Mouse (Mus musculus) heart, adult 11 months (tissue): Measurements from ENCODE around the gene Tmem247.

ENCODE experiments used
- DNase-seq: peaks from one replicate; pipeline ENCODE4 v3.0.0; 2022

Gene Tmem247

GRCm38 (mm10) chr17:86917048-86917447, at the start of gene Tmem247:
Tmem247 (plus strand) TSS chr17:86917348.
- DNase-seq: no peak

DNA sequence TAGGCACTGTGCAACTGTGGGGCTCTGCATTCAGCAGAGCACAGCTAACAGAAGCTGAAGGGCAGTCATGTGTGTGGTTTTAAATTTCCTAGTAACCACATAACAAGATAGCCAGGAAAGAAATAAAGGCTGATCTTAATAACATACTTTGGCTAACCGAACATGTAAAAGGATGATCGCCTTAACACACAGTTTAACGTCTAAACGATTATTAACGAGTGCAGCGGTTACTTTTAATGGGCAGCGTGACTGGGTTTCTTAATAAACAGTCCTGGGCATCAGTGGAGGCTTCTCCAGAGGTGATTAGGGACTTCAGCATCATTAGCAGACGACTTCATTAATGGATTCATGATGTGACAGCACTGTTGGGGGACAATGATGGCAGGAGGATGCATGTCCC, 46.6 kb upstream of the Tmem247 start:
- no peak for DNase-seq

GRCm38 (mm10) chr17:86872643-86873042, 44.5 kb upstream of the Tmem247 start:
- DNase-seq: no peak

- DNase-seq: no peak
Measured at GRCm38 (mm10) chr17:86876940-86877339, 40.2 kb upstream of the Tmem247 start.

DNA sequence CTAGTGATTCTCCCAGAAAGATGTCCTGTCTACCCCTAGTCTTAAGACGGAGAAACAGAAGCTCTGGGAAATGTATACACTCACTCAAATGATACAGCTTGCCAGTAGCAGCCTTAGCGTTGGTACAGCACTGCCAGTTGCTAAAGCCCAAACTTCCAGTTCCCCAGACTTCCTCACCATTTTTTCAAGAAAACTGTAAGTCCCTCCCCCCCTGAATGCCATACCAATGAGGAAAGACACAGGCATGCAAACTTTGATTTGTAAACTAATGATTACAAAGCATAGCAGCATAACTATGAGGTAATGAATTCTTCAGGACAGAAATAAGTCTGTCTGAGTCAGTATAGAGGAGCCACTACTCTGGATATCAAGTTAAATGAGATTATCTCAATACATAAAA, 39.4 kb upstream of the Tmem247 start:
- peak; percentile 61 for DNase-seq

GRCm38 (mm10) chr17:86880056-86880455, 37.1 kb upstream of the Tmem247 start:
- DNase-seq: no peak

GRCm38 (mm10) chr17:86880461-86881044, 36.6 kb upstream of the Tmem247 start:
- DNase-seq: peak; percentile 58

DNA sequence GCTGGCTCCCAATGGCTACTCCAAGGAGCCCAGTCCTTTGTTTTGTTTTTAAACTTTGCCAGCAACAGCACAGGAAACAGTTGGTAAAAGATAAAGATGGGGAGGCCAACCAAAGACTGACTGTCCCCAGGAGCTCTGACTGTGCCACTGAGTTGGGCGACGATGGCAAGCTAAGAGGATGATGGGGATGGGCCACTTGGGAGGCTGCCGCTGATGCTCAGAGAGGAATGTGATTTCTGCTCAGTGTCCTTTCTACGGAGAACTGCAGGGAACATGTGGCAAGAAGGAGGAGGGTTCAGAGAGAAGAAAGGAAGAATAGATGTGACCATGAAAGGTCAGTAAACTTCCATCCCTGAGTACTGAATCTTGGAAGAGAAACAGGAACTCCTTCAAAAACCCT, 22.0 kb upstream of the Tmem247 start:
- DNase-seq: peak; percentile 66

DNA sequence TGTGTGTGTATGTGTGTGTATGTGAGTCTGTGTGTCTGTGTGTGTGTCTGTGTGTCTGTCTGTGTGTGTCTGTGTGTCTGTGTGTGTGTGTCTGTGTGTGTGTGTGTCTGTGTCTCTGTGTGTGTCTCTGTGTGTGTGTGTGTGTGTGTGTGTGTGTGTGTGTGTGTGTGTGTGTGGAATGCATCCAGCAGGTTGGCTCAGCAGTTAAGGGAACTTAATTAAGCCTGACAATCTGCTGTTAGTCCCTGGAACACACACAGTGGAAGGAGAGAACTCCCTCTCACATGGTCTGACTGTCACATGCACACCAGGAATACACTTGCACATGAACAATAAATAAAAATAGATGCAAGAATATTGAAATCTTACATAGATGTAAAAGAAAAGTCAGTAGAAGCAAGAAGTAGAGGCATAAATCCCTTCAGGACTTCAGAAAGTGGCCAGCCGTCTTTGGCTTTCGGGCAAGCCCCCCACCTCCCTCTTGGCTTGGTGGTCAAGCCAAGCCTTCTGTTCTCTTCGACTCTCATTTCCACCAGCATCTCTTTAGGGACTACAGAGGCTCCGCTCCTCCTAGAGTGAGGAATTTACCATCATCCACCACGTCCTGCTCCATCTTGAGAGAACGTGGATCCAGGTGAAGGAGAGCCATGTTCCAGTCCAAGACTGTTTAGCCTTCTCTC, 19.5 kb upstream of the Tmem247 start:
- DNase-seq: peak; percentile 36

GRCm38 (mm10) chr17:86899821-86900220, 17.3 kb upstream of the Tmem247 start:
- DNase-seq: peak; percentile 78

GRCm38 (mm10) chr17:86900564-86900963, 16.6 kb upstream of the Tmem247 start:
- DNase-seq: peak; percentile 51

- peak; percentile 81 for DNase-seq
Measured at GRCm38 (mm10) chr17:86902399-86903067, 14.6 kb upstream of the Tmem247 start.

DNA sequence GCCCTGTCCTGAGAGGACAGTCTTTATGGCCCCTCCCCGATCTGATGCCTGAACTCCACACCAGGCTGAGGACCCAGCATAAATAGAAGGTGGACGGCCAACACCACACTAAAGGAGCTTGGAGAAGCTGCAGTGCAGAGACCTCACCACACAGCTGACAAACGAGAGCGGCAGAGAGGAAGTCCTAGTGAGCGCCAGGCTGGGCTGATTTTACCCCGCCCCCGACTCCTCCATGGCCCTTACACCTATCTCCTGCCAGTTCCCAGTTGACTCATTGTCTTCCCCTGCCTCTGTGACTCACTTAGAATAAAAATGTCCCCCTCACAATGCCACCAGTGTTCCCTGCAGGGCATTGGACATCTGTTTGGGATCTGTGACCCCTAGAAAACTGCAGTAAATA, 13.6 kb upstream of the Tmem247 start:
- peak; percentile 91 for DNase-seq

- DNase-seq: peak; percentile 86
Measured at GRCm38 (mm10) chr17:86904206-86904605, 12.9 kb upstream of the Tmem247 start.

DNA sequence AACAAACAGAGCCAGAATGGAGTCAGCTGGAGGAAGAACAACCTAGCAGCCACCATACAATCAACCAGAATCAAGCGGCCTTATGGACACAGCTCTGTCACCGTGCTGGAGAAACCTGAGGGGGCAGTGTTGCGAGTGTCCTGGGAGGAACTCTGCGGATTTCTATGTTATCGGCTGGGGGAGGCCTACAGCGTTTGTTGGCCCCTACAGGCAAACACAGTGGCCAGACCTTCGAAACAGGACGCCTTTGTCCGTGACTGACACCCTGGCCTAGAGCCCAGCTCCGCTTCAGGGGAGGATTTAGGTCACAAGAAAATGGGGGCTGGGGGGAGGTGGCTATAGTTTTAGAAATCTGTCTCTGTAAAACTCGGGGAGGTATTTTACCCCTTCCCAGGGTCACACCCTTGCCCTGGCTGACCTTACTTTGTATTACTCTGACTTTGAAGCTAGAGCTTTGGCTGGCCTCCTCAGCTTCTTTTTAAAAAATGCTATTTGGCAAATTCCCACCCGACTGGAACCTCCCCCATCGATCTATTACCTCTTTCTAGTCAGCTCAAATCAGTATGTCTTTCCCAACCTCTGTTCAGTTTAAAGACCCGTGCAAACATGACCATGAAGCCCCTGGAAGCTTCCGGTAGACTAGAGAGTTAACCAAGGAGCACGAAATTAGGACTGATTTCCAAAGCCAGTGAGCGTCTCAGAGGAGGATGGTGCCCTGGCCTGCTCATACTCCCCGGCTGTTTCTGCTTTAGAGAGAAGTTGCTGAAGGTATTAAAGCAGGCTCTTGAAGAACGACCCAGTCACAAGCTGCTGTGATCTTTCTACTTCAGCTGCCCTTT, 11.6 kb upstream of the Tmem247 start:
- DNase-seq: peak; percentile 95

GRCm38 (mm10) chr17:86906136-86906461, 11.0 kb upstream of the Tmem247 start:
- DNase-seq: peak; percentile 96

DNA sequence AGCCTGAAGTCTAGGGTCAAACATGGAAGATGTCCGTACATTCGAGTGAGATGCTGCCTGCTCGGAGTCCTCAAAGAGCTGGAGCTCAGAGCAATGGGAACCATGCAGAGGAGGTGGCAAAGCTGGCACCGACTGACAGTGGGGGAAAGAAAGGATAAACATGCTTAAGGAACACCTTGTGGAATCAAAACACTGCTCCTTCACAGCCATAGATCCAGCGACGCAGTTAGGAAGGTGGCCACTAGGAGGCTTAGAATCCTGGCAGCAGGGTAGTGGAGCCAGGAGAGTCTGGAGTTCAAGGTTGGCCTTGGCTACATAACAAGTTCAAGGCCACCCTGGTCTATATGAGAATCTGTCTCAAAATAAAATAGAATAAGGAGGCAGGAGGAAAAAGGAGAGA, 10.5 kb upstream of the Tmem247 start:
- DNase-seq: peak; percentile 73

GRCm38 (mm10) chr17:86907092-86907491, 10.1 kb upstream of the Tmem247 start:
- DNase-seq: no peak

GRCm38 (mm10) chr17:86908316-86908715, 8.8 kb upstream of the Tmem247 start:
- DNase-seq: peak; percentile 81

DNA sequence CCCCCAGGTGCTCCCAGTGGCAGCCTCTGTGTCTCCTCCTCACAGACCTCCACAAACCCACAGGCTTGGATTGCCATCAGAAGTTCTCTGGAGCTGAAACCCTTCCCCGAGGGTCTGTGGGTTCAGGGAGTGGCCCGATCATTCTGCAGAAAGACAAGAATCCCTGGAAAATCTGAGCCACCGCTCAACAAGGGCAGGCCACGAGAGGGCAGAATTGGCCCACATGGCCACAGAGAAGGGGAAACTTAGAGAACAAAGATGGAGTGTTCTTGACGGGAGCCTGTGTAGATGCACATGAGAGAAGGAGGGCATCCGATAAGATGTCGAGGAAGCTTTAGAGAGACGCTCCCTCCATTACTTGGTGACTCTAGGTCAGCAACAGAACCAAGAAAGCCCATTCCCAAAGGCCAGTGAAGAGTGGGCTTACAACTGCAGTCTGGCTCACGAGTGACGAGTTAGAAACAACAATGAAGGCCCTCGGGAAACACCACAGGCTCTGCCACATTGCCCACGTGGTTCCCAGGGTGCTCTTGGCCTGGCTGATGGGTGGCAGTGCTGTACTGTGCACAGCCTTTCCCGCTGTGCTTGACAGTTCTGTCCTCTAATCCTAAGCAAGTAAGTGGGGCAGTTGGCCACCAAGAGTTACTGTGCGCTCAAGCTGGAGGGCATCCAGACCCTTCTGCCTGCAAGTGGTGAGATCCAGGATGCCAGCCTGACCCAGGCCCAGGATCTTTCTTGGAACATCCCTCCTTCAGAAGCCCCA, 7.2 kb upstream of the Tmem247 start:
- peak; percentile 76 for DNase-seq

DNA sequence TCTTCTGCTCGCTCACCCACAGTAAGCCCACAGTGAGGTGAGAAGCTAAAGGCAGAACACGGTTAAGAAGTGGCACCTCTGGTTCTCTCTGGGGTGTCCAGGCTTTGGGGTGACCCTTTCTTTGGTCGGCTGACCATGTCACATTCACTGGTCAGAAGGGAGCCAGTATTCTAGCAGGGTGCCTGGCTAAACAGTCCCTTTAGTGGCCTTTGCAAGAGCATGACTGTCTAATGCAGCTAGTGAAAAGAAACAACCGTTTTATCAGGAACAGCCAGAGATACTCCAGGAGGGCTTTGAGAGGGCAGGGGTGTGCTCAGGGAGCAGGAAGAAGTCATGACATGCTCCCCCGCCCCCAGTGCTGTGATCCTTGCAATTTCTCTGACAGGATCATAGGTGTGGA, 5.9 kb upstream of the Tmem247 start:
- peak; percentile 78 for DNase-seq

GRCm38 (mm10) chr17:86913003-86913607, 4.0 kb upstream of the Tmem247 start:
- peak; percentile 50 for DNase-seq
